Mouse (Mus musculus): ENCODE measurements at regions not wholly inside any gene's neighbourhood (a gene's known extent, or its start where the extent isn't known, plus 50 kb on each side); places are given as distances from the start of the nearest gene placed in this dataset.

DNA sequence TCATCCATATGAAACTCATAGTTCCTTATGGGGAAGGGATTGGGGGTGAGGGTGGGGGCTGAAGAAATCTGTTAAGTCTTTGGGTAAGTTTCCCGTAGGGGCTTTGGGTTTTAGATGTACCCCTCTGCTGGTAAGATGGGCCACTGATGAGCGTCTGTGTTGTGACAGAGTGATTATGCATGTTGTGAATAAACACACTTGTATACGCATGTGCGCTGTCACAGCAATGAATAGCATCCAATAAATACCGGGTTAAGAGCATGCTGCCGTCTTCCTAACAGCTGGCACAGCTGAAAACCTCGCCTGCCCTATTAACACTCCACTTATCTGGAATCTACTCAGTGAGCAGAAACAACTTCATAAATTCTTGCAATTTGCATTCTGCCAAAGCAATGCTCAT lies 337.0 kb downstream of the Igsf11 start:
- Histone ChIP-seq H3K4me1 (replicated peaks; ENCODE audit: control insufficient read depth, insufficient read depth, low read length) (no peaks in the 10 kb centered on the region), H3K36me3 (ENCODE audit: control insufficient read depth, insufficient read depth, low read length) (no peaks in the 10 kb centered on the region), H3K9me3 (ENCODE audit: control insufficient read depth, low read length) (no peaks in the 10 kb centered on the region), H3K9ac (ENCODE audit: low read length) (no peak overlapping the region), H3K4me2 (ENCODE audit: low read depth, low read length) (no peak overlapping the region), H3K27ac (ENCODE audit: low read length) (no peak overlapping the region), H3K4me3 (ENCODE audit: low read length) (no peak overlapping the region), H3K27me3 (ENCODE audit: control insufficient read depth, insufficient read depth, low read depth, low read length) (no peaks in the 10 kb centered on the region)
- WGBS: 49% methylated on average over 7 of the region's 7 CpGs
- no peak for ATAC-seq (ENCODE audit: low read depth)

DNA sequence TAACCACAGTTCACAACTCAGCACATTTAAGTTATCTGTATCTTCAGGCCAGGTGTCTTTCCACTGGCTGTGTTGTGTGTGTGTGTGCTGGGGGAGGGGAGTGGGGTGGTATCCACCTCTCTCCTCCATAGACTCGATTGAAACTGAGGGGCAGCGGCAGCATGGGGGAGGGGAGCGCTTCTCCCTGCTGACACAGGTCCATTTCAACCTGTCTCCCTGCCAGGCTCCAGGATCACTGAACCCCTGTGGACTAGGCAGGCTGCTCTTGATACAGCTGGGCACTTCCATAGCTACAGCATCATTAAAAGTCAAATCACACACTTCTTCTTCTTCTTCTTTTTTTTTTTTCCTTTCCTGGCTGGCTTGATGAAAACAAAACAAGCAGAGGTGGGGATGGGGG lies 338.0 kb downstream of the Igsf11 start:
- ATAC-seq (ENCODE audit: low read depth): no peak
- Histone ChIP-seq H3K4me1 (replicated peaks; ENCODE audit: control insufficient read depth, insufficient read depth, low read length) (no peaks in the 10 kb centered on the region), H3K4me2 (ENCODE audit: low read depth, low read length) (no peak overlapping the region), H3K27ac (ENCODE audit: low read length) (no peak overlapping the region), H3K27me3 (ENCODE audit: control insufficient read depth, insufficient read depth, low read depth, low read length) (no peaks in the 10 kb centered on the region), H3K36me3 (ENCODE audit: control insufficient read depth, insufficient read depth, low read length) (no peaks in the 10 kb centered on the region), H3K9me3 (ENCODE audit: control insufficient read depth, low read length) (no peaks in the 10 kb centered on the region), H3K4me3 (ENCODE audit: low read length) (no peak overlapping the region), H3K9ac (ENCODE audit: low read length) (no peak overlapping the region)
- WGBS: 10% methylated on average over 3 of the region's 3 CpGs

DNA sequence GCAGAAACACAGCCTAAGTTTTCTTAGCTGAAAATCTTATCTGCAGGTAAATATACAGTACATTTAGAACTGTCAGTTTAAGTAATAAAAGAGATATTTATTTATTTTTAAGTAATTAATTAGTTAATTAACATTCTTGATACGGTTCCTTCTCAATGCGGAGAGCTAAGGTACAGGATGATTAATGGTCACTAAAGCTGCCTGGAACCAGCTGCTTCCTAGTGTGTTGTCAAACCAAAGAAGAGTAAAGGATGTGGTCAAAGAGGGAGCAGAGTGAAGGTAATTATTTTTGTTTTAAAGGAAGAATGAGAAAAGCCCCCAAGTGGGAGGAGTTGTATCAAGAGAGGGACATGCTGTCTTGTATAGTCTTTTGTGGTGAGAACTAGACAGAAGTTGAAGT lies 341.8 kb downstream of the Igsf11 start:
- 46% methylated on average over 2 of the region's 2 CpGs for WGBS
- H3K27ac ChIP-seq (ENCODE audit: low read length): no peak overlapping the region
- H3K27me3 ChIP-seq (ENCODE audit: control insufficient read depth, insufficient read depth, low read depth, low read length): no peaks in the 10 kb centered on the region
- no peak for ATAC-seq (ENCODE audit: low read depth)
- no peaks in the 10 kb centered on the region for H3K36me3 ChIP-seq (ENCODE audit: control insufficient read depth, insufficient read depth, low read length)
- H3K9ac ChIP-seq (ENCODE audit: low read length): no peak overlapping the region
- no peaks in the 10 kb centered on the region for H3K9me3 ChIP-seq (ENCODE audit: control insufficient read depth, low read length)
- no peak overlapping the region for H3K4me2 ChIP-seq (ENCODE audit: low read depth, low read length)
- H3K4me3 ChIP-seq (ENCODE audit: low read length): no peak overlapping the region
- no peaks in the 10 kb centered on the region for H3K4me1 ChIP-seq (replicated peaks; ENCODE audit: control insufficient read depth, insufficient read depth, low read length)

GRCm38 (mm10) chr16:39273490-39273889 lies 381.0 kb downstream of the Igsf11 start:
- Histone ChIP-seq H3K9me3 (ENCODE audit: control insufficient read depth, low read length) (no peaks in the 10 kb centered on the region), H3K36me3 (ENCODE audit: control insufficient read depth, insufficient read depth, low read length) (no peaks in the 10 kb centered on the region), H3K4me3 (ENCODE audit: low read length) (no peak overlapping the region), H3K27ac (ENCODE audit: low read length) (no peak overlapping the region), H3K4me2 (ENCODE audit: low read depth, low read length) (no peak overlapping the region), H3K9ac (ENCODE audit: low read length) (no peak overlapping the region), H3K4me1 (replicated peaks; ENCODE audit: control insufficient read depth, insufficient read depth, low read length) (no peaks in the 10 kb centered on the region), H3K27me3 (ENCODE audit: control insufficient read depth, insufficient read depth, low read depth, low read length) (no peaks in the 10 kb centered on the region)
- no peak for ATAC-seq (ENCODE audit: low read depth)
- WGBS: 92% methylated on average over 2 of the region's 2 CpGs

DNA sequence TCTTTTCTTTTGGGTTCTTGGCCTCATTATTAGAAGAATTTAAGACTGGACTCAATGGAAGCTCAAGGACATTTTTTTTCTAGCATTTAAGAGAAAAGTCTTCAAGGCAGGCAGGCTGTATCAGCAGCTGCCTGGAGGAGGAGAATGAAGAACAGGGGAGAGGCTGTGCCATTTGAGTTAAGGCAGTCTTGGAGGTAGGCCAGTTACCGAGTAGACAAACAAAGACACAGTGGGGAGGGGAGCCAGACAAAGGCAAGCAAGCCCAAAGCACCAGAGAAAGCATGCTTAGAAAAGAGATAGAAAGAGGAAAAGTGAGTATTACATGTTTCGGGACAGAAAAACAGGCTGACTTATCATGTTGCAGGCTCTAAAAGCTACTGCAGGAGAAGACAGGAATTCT lies 392.0 kb downstream of the Igsf11 start:
- Histone ChIP-seq H3K4me1 (replicated peaks; ENCODE audit: control insufficient read depth, insufficient read depth, low read length) (0 out of 2 replicates have a peak, but pooled peaks cover 2% of the 10 kb centered on the region), H3K36me3 (ENCODE audit: control insufficient read depth, insufficient read depth, low read length) (no peaks in the 10 kb centered on the region), H3K27ac (ENCODE audit: low read length) (no peak overlapping the region), H3K9ac (ENCODE audit: low read length) (no peak overlapping the region), H3K4me3 (ENCODE audit: low read length) (no peak overlapping the region), H3K27me3 (ENCODE audit: control insufficient read depth, insufficient read depth, low read depth, low read length) (no peaks in the 10 kb centered on the region), H3K4me2 (ENCODE audit: low read depth, low read length) (no peak overlapping the region), H3K9me3 (ENCODE audit: control insufficient read depth, low read length) (no peaks in the 10 kb centered on the region)
- ATAC-seq (ENCODE audit: low read depth): no peak
- WGBS: 40% methylated on average over 2 of the region's 2 CpGs

DNA sequence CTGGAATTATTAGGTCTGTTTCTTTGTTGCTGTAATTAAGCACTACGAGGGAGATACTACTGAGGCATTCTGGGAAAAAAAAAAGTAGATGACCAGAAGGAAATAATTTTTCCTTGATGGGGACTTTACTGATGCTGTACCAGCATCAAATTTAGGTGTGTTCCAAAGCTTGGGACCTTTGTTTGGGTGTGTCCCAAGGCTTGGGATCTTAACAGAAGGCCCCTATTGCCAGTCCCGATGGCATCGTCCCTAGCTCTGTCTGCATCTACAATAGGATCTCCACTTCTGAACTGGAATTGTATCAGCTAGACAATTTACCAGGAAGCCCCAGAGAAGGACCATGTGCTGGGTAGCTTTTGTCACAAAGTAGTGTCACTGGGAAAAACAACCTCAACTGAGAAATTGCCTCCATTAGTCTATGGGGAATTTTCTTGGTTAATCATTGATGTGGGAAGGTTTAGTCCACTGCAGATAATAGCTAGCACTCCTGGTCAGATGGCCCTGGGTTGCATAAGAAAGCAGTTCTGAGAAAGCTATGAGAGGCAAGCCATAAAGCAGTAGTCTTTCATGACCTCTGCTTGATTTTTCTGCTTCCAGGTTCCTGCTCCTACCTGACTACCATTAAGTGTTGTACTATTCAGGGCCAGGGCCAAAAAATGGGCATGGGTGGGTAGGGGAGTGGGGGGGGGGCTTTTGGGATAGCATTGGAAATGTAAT lies 392.7 kb downstream of the Igsf11 start:
- Histone ChIP-seq H3K27ac (ENCODE audit: low read length) (no peak overlapping the region), H3K4me2 (ENCODE audit: low read depth, low read length) (no peak overlapping the region), H3K4me3 (ENCODE audit: low read length) (no peak overlapping the region), H3K9ac (ENCODE audit: low read length) (no peak overlapping the region), H3K9me3 (ENCODE audit: control insufficient read depth, low read length) (no peaks in the 10 kb centered on the region), H3K27me3 (ENCODE audit: control insufficient read depth, insufficient read depth, low read depth, low read length) (no peaks in the 10 kb centered on the region), H3K4me1 (replicated peaks; ENCODE audit: control insufficient read depth, insufficient read depth, low read length) (0 out of 2 replicates have a peak, but pooled peaks cover 2% of the 10 kb centered on the region), H3K36me3 (ENCODE audit: control insufficient read depth, insufficient read depth, low read length) (no peaks in the 10 kb centered on the region)
- ATAC-seq (ENCODE audit: low read depth): no peak
- WGBS: 80% methylated on average over 3 of the region's 3 CpGs

DNA sequence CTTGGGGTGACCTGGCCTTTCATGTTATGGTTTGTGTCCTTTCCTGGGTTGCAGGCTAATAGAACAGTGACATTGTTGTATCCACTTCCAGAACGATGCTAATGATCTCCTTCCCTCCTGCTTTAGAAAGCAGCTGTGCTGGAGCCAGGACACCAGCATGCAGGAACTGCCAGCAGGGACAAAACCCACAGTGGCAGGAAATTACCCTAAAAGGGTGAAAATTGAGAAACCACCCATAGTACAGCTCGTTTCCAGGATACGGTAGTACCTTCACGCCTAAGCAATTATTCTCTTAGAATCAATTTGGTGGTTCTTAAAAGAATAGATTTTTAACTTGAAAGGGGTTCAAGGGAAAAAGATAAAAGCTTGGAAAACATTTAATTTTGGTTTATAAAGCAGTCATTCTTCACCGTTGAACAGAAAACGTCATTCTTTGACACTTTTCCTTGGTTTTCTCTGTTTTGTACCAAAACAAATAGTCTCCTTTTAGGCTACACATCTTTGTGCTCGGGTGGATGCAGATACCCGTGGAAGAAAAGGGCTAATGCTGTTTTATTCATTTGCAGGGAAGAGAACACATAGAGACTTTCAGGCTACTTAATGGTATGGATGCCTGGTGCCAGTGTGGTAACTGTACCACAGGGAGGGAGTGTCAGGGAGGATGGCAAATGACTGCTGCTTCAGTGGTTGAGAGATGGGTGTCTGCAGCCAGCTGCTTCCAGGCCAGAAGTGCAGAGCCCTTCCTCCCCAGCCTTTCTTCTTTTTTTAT lies 394.5 kb downstream of the Igsf11 start:
- ATAC-seq (ENCODE audit: low read depth): no peak
- H3K27me3 ChIP-seq (ENCODE audit: control insufficient read depth, insufficient read depth, low read depth, low read length): no peaks in the 10 kb centered on the region
- H3K9me3 ChIP-seq (ENCODE audit: control insufficient read depth, low read length): no peaks in the 10 kb centered on the region
- 0 out of 2 replicates have a peak, but pooled peaks cover 2% of the 10 kb centered on the region for H3K4me1 ChIP-seq (replicated peaks; ENCODE audit: control insufficient read depth, insufficient read depth, low read length)
- no peak overlapping the region for H3K9ac ChIP-seq (ENCODE audit: low read length)
- no peaks in the 10 kb centered on the region for H3K36me3 ChIP-seq (ENCODE audit: control insufficient read depth, insufficient read depth, low read length)
- no peak overlapping the region for H3K27ac ChIP-seq (ENCODE audit: low read length)
- no peak overlapping the region for H3K4me2 ChIP-seq (ENCODE audit: low read depth, low read length)
- 76% methylated on average over 8 of the region's 8 CpGs for WGBS
- H3K4me3 ChIP-seq (ENCODE audit: low read length): no peak overlapping the region

GRCm38 (mm10) chr16:39298856-39299255 lies 406.4 kb downstream of the Igsf11 start:
- H3K4me1 ChIP-seq (replicated peaks; ENCODE audit: control insufficient read depth, insufficient read depth, low read length): no peaks in the 10 kb centered on the region
- no peaks in the 10 kb centered on the region for H3K36me3 ChIP-seq (ENCODE audit: control insufficient read depth, insufficient read depth, low read length)
- no peak overlapping the region for H3K4me2 ChIP-seq (ENCODE audit: low read depth, low read length)
- H3K27ac ChIP-seq (ENCODE audit: low read length): no peak overlapping the region
- WGBS: 85% methylated on average over 3 of the region's 3 CpGs
- no peak overlapping the region for H3K9ac ChIP-seq (ENCODE audit: low read length)
- H3K4me3 ChIP-seq (ENCODE audit: low read length): no peak overlapping the region
- no peak for ATAC-seq (ENCODE audit: low read depth)
- no peaks in the 10 kb centered on the region for H3K9me3 ChIP-seq (ENCODE audit: control insufficient read depth, low read length)
- H3K27me3 ChIP-seq (ENCODE audit: control insufficient read depth, insufficient read depth, low read depth, low read length): no peaks in the 10 kb centered on the region

DNA sequence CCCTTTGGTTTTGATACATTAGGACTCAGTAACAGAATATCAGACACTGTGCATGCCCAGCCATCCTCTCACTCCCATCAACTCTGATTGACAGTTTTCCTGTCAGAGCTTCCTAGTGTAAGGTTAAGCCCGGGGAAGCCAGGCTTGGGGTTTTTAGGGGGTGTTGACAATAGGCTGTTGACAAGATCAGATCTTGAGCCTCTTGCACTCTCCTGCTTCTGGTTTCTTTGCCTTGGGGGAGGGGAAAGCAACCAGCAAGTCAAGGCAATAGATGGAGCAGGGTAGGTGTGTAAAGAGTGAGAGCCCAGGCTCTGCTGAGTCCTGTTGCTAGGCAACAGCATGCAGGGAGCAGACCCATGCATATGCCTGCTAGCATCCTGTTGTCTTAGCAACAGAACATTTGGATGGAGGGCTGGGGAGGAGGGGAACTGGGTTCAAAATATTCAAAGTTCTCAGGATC lies 410.5 kb downstream of the Igsf11 start:
- no peaks in the 10 kb centered on the region for H3K27me3 ChIP-seq (ENCODE audit: control insufficient read depth, insufficient read depth, low read depth, low read length)
- H3K27ac ChIP-seq (ENCODE audit: low read length): no peak overlapping the region
- no peaks in the 10 kb centered on the region for H3K9me3 ChIP-seq (ENCODE audit: control insufficient read depth, low read length)
- WGBS: 16% methylated on average over 1 of the region's 1 CpGs
- H3K4me2 ChIP-seq (ENCODE audit: low read depth, low read length): no peak overlapping the region
- no peak for ATAC-seq (ENCODE audit: low read depth)
- no peaks in the 10 kb centered on the region for H3K36me3 ChIP-seq (ENCODE audit: control insufficient read depth, insufficient read depth, low read length)
- H3K4me1 ChIP-seq (replicated peaks; ENCODE audit: control insufficient read depth, insufficient read depth, low read length): no peaks in the 10 kb centered on the region
- H3K9ac ChIP-seq (ENCODE audit: low read length): no peak overlapping the region
- H3K4me3 ChIP-seq (ENCODE audit: low read length): no peak overlapping the region
